ENCODE assay signal across 31 mouse cellular contexts in the genomic region with DNA sequence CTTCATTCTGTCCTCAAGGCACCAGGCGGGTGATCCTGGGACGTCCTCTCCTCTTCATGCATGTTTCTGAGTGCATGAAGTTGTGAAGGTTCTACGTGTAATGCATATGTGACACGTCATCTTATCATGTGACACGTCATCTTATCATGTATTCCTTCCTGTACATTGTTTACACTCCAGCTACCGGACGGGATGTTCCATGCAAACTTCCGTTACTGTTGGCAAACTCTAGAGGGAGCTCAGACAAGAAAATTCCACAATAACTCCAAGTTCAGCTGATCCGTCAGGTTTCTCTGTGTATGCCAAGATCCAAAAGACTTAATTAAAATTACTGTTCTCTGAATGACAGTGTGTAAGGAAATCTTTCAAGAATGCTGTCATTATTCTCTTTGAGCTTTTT.
DNase-seq lines count a peak whose midpoint lies in the region; ATAC-seq and TF ChIP-seq lines count a peak whose summit lies in the region.
"Had no signal": no experiment of that assay in that cellular context is flagged by ENCODE, and none has a peak within 500 bp of the region (broad histone marks: within the 10 kb centered on the region; RNA-seq: fewer than 3 reads in every experiment).

No protein-coding gene starts in this region.

- ATAC-seq in forebrain, postnatal 0 days = no peak
- ATAC-seq in forebrain, embryonic 12.5 days (ENCODE audit: low FRiP score) = no peak
- ATAC-seq in kidney, postnatal 0 days (replicated peaks; ENCODE audit: low FRiP score, low read depth) = no peak
- ATAC-seq in kidney, embryonic 16.5 days (ENCODE audit: low FRiP score, low TSS enrichment) = no peak
- peak; percentile 66; the same call in 1 of the 2 replicates for ATAC-seq in lung, embryonic 14.5 days (ENCODE audit: insufficient read depth)
- ATAC-seq in midbrain, postnatal 0 days (ENCODE audit: low FRiP score) = no peak
- ATAC-seq in midbrain, embryonic 14.5 days (ENCODE audit: low FRiP score, low TSS enrichment) = no peak
- ATAC-seq: forebrain, embryonic 16.5 days; midbrain, embryonic 16.5 days had no signal

- H3K4me1 ChIP-seq in forebrain, postnatal 0 days (ENCODE audit: insufficient read depth) = no peaks in the 10 kb centered on the region
- no peaks in the 10 kb centered on the region for H3K4me1 ChIP-seq in forebrain, embryonic 12.5 days
- H3K4me1 ChIP-seq in kidney, postnatal 0 days (replicated peaks; ENCODE audit: insufficient read depth, low read length) = no peaks in the 10 kb centered on the region
- no peaks in the 10 kb centered on the region for H3K4me1 ChIP-seq in kidney, embryonic 16.5 days (ENCODE audit: insufficient read depth, low read length)
- H3K4me1 ChIP-seq in lung, embryonic 14.5 days (ENCODE audit: insufficient read depth) = no peaks in the 10 kb centered on the region
- H3K4me1 ChIP-seq in midbrain, postnatal 0 days (ENCODE audit: insufficient read depth, low read length) = no peaks in the 10 kb centered on the region
- no peaks in the 10 kb centered on the region for H3K4me1 ChIP-seq in midbrain, embryonic 14.5 days (ENCODE audit: control insufficient read depth, insufficient read depth, low read length)
- H3K4me1 ChIP-seq: embryonic facial prominence, embryonic 13.5 days; forebrain, embryonic 10.5 days; heart, embryonic 10.5 days; heart, embryonic 15.5 days; hindbrain, embryonic 13.5 days; liver, embryonic 15.5 days; midbrain, embryonic 10.5 days; neural tube, embryonic 12.5 days had no signal

- H3K27ac ChIP-seq in forebrain, postnatal 0 days (ENCODE audit: low read depth, low read length) = no peak overlapping the region
- no peak overlapping the region for H3K27ac ChIP-seq in forebrain, embryonic 12.5 days
- H3K27ac ChIP-seq in kidney, postnatal 0 days = no peak overlapping the region
- no peak overlapping the region for H3K27ac ChIP-seq in kidney, embryonic 16.5 days (ENCODE audit: low read length)
- no peak overlapping the region for H3K27ac ChIP-seq in lung, embryonic 14.5 days (ENCODE audit: low read depth)
- H3K27ac ChIP-seq in midbrain, postnatal 0 days (ENCODE audit: low read depth, low read length) = no peak overlapping the region
- no peak overlapping the region for H3K27ac ChIP-seq in midbrain, embryonic 14.5 days (replicated peaks; ENCODE audit: low read depth, low read length)
- H3K27ac ChIP-seq: embryonic facial prominence, embryonic 13.5 days; forebrain, embryonic 10.5 days; heart, embryonic 10.5 days; heart, embryonic 15.5 days; hindbrain, embryonic 13.5 days; liver, embryonic 15.5 days; midbrain, embryonic 10.5 days; neural tube, embryonic 12.5 days had no signal

- 0 out of 2 replicates have a peak, but pooled peaks have one; percentile 2 for TF ChIP-seq CTCF in forebrain, postnatal 0 days (IDR thresholded peaks at IDR 0.05; ENCODE audit: low read depth)
- peak; percentile 27; the same call in 1 of the 2 replicates for TF ChIP-seq CTCF in kidney, postnatal 0 days (IDR thresholded peaks at IDR 0.05; ENCODE audit: low read depth)
- TF ChIP-seq CTCF in lung, embryonic 14.5 days (IDR thresholded peaks at IDR 0.05; ENCODE audit: low read depth) = no peak; the same call in 1 of the 2 replicates
- TF ChIP-seq CTCF in midbrain, postnatal 0 days (IDR thresholded peaks at IDR 0.05) = peak; percentile 17; the same call in 1 of the 2 replicates

- no peaks in the 10 kb centered on the region for H3K27me3 ChIP-seq in forebrain, postnatal 0 days (ENCODE audit: insufficient read depth, low read length)
- no peaks in the 10 kb centered on the region for H3K27me3 ChIP-seq in forebrain, embryonic 12.5 days
- H3K27me3 ChIP-seq in kidney, postnatal 0 days (ENCODE audit: insufficient read depth, low read length) = no peaks in the 10 kb centered on the region
- H3K27me3 ChIP-seq in kidney, embryonic 16.5 days (ENCODE audit: insufficient read depth, low read length) = no peaks in the 10 kb centered on the region
- no peaks in the 10 kb centered on the region for H3K27me3 ChIP-seq in lung, embryonic 14.5 days (ENCODE audit: insufficient read depth, low read length)
- H3K27me3 ChIP-seq in midbrain, postnatal 0 days (ENCODE audit: insufficient read depth, low read length) = no peaks in the 10 kb centered on the region
- H3K27me3 ChIP-seq in midbrain, embryonic 14.5 days (ENCODE audit: control insufficient read depth, insufficient read depth, low read length) = no peaks in the 10 kb centered on the region
- H3K27me3 ChIP-seq: CH12.LX; embryonic facial prominence, embryonic 13.5 days; heart, embryonic 15.5 days; hindbrain, embryonic 13.5 days; liver, embryonic 15.5 days; neural tube, embryonic 12.5 days had no signal

- no peak overlapping the region for H3K9ac ChIP-seq in forebrain, postnatal 0 days
- H3K9ac ChIP-seq in forebrain, embryonic 12.5 days = no peak overlapping the region
- H3K9ac ChIP-seq in kidney, postnatal 0 days (ENCODE audit: low read depth, low read length) = no peak overlapping the region
- no peak overlapping the region for H3K9ac ChIP-seq in kidney, embryonic 16.5 days (replicated peaks; ENCODE audit: low read length)
- no peak overlapping the region for H3K9ac ChIP-seq in lung, embryonic 14.5 days
- no peak overlapping the region for H3K9ac ChIP-seq in midbrain, postnatal 0 days (replicated peaks; ENCODE audit: low read length, poor library complexity, severe bottlenecking)
- no peak overlapping the region for H3K9ac ChIP-seq in midbrain, embryonic 14.5 days (replicated peaks; ENCODE audit: low read length)
- H3K9ac ChIP-seq: embryonic facial prominence, embryonic 13.5 days; heart, embryonic 15.5 days; hindbrain, embryonic 13.5 days; liver, embryonic 15.5 days; neural tube, embryonic 12.5 days had no signal

- no peaks in the 10 kb centered on the region for H3K9me3 ChIP-seq in forebrain, postnatal 0 days (ENCODE audit: low read length)
- H3K9me3 ChIP-seq in forebrain, embryonic 12.5 days = no peaks in the 10 kb centered on the region
- no peaks in the 10 kb centered on the region for H3K9me3 ChIP-seq in kidney, postnatal 0 days (replicated peaks; ENCODE audit: low read length)
- no peaks in the 10 kb centered on the region for H3K9me3 ChIP-seq in kidney, embryonic 16.5 days (ENCODE audit: low read length)
- no peaks in the 10 kb centered on the region for H3K9me3 ChIP-seq in lung, embryonic 14.5 days (ENCODE audit: low read depth, low read length)
- no peaks in the 10 kb centered on the region for H3K9me3 ChIP-seq in midbrain, postnatal 0 days (ENCODE audit: low read length)
- no peaks in the 10 kb centered on the region for H3K9me3 ChIP-seq in midbrain, embryonic 14.5 days (ENCODE audit: control insufficient read depth, low read length)
- H3K9me3 ChIP-seq: embryonic facial prominence, embryonic 13.5 days; forebrain, embryonic 10.5 days; heart, embryonic 10.5 days; heart, embryonic 15.5 days; hindbrain, embryonic 13.5 days; liver, embryonic 15.5 days; midbrain, embryonic 10.5 days; neural tube, embryonic 12.5 days had no signal

- 79% methylated on average over 9 of the region's 9 CpGs for WGBS in forebrain, postnatal 0 days
- WGBS in forebrain, embryonic 12.5 days = 85% methylated on average over 9 of the region's 9 CpGs
- 68% methylated on average over 9 of the region's 9 CpGs for WGBS in kidney, postnatal 0 days
- WGBS in kidney, embryonic 16.5 days = 69% methylated on average over 9 of the region's 9 CpGs
- 34% methylated on average over 9 of the region's 9 CpGs for WGBS in lung, embryonic 14.5 days
- 84% methylated on average over 9 of the region's 9 CpGs for WGBS in midbrain, postnatal 0 days
- WGBS in midbrain, embryonic 14.5 days = 86% methylated on average over 9 of the region's 9 CpGs

- no peak overlapping the region for H3K4me3 ChIP-seq in forebrain, postnatal 0 days (ENCODE audit: low read depth, low read length)
- H3K4me3 ChIP-seq in forebrain, embryonic 12.5 days (replicated peaks) = no peak overlapping the region
- H3K4me3 ChIP-seq in kidney, postnatal 0 days (replicated peaks; ENCODE audit: low read depth, low read length) = no peak overlapping the region
- no peak overlapping the region for H3K4me3 ChIP-seq in kidney, embryonic 16.5 days (ENCODE audit: low read length)
- no peak overlapping the region for H3K4me3 ChIP-seq in lung, embryonic 14.5 days (ENCODE audit: low read depth, low read length)
- no peak overlapping the region for H3K4me3 ChIP-seq in midbrain, postnatal 0 days (ENCODE audit: low read depth, low read length)
- H3K4me3 ChIP-seq in midbrain, embryonic 14.5 days (replicated peaks; ENCODE audit: low read depth, low read length) = no peak overlapping the region
- H3K4me3 ChIP-seq: embryonic facial prominence, embryonic 13.5 days; forebrain, embryonic 10.5 days; heart, embryonic 10.5 days; heart, embryonic 15.5 days; hindbrain, embryonic 13.5 days; liver, embryonic 15.5 days; midbrain, embryonic 10.5 days; myocyte; neural tube, embryonic 12.5 days had no signal

- no peak for DNase-seq in forebrain, postnatal 0 days
- peak; percentile 24 for DNase-seq in kidney, postnatal 0 days (ENCODE audit: low spot score)
- DNase-seq in lung, embryonic 14.5 days = peak; percentile 64
- DNase-seq in lung, postnatal 4 days = no peak
- DNase-seq in midbrain, postnatal 0 days (ENCODE audit: low spot score) = no peak
- DNase-seq in midbrain, embryonic 14.5 days = no peak
- DNase-seq: adrenal gland, postnatal 14 days; cerebellum, adult 11-12 months; cerebellum, adult 9-11 months; heart, postnatal 4 days; kidney, adult 11 months; kidney, postnatal 14 days; left cerebral cortex, postnatal 4 days; right cerebral cortex, adult 18-20 months; spleen, adult 18-20 months; thymus, adult 18-20 months; thymus, postnatal 25 days had no signal

- no peak overlapping the region for H3K4me2 ChIP-seq in forebrain, postnatal 0 days (ENCODE audit: low read depth)
- H3K4me2 ChIP-seq in forebrain, embryonic 12.5 days = no peak overlapping the region
- no peak overlapping the region for H3K4me2 ChIP-seq in kidney, postnatal 0 days (ENCODE audit: low read length)
- H3K4me2 ChIP-seq in kidney, embryonic 16.5 days (replicated peaks; ENCODE audit: low read depth, low read length) = no peak overlapping the region
- no peak overlapping the region for H3K4me2 ChIP-seq in lung, embryonic 14.5 days
- H3K4me2 ChIP-seq in midbrain, postnatal 0 days (ENCODE audit: low read depth, low read length, poor library complexity, severe bottlenecking) = no peak overlapping the region
- H3K4me2 ChIP-seq in midbrain, embryonic 14.5 days (ENCODE audit: low read length) = no peak overlapping the region
- H3K4me2 ChIP-seq: embryonic facial prominence, embryonic 13.5 days; heart, embryonic 15.5 days; hindbrain, embryonic 13.5 days; liver, embryonic 15.5 days; neural tube, embryonic 12.5 days had no signal

- no peaks in the 10 kb centered on the region for H3K36me3 ChIP-seq in forebrain, postnatal 0 days (ENCODE audit: insufficient read depth)
- no peaks in the 10 kb centered on the region for H3K36me3 ChIP-seq in forebrain, embryonic 12.5 days (replicated peaks)
- 0 out of 2 replicates have a peak, but pooled peaks cover 3% of the 10 kb centered on the region for H3K36me3 ChIP-seq in kidney, postnatal 0 days (ENCODE audit: insufficient read depth, low read length)
- H3K36me3 ChIP-seq in kidney, embryonic 16.5 days (ENCODE audit: insufficient read depth, low read length) = peaks cover 5% of the 10 kb centered on the region; the same call in 1 of the 2 replicates
- peaks cover 9% of the 10 kb centered on the region; the same call in 1 of the 2 replicates for H3K36me3 ChIP-seq in lung, embryonic 14.5 days (ENCODE audit: insufficient read depth)
- peaks cover 17% of the 10 kb centered on the region for H3K36me3 ChIP-seq in midbrain, postnatal 0 days (ENCODE audit: insufficient read depth, low read length)
- peaks cover 6% of the 10 kb centered on the region; the same call in 1 of the 2 replicates for H3K36me3 ChIP-seq in midbrain, embryonic 14.5 days (ENCODE audit: control insufficient read depth, insufficient read depth, low read length)
- H3K36me3 ChIP-seq: embryonic facial prominence, embryonic 13.5 days; forebrain, embryonic 10.5 days; liver, embryonic 15.5 days; neural tube, embryonic 12.5 days had no signal

Comparison
In these comparisons a context has a peak if more than half of its experiments do, and no peak if none do; other contexts are left out.
1. DNase-seq: peak in kidney, postnatal 0 days (single experiment) and lung, embryonic 14.5 days (single experiment); none in forebrain, postnatal 0 days (single experiment), lung, postnatal 4 days (0 of 2), midbrain, postnatal 0 days (single experiment) and midbrain, embryonic 14.5 days (single experiment).